Mouse (Mus musculus): ENCODE measurements around the gene Nfx1. TPM values are rescaled to one million over a fixed set of nuclear protein-coding genes. Genes with fewer than 3 reads are reported as not detected.

The Nfx1 gene
- total RNA-seq, 2 experiments from 2014 or later: 46.5 to 51.8 TPM

Other genes starting within 250 kb of the Nfx1 start
- 41.1 and 51.2 TPM in 2 replicates for gene Dnaja1, start 248.8 kb upstream of the Nfx1 start, total RNA-seq (2015; ENCODE audit: low replicate concordance)
- 69.0 and 75.1 TPM in 2 replicates for gene Dnaja1, start 248.8 kb upstream of the Nfx1 start, total RNA-seq (2017; ENCODE audit: low replicate concordance)
- 28.9 and 42.2 TPM in 2 replicates for gene Smu1, start 213.0 kb upstream of the Nfx1 start, total RNA-seq (2015; ENCODE audit: low replicate concordance)
- gene Smu1, start 213.0 kb upstream of the Nfx1 start, total RNA-seq (2017; ENCODE audit: low replicate concordance): 41.5 and 59.0 TPM in 2 replicates
- 49.4 and 49.9 TPM in 2 replicates for gene B4galt1, start 116.9 kb upstream of the Nfx1 start, total RNA-seq (2015; ENCODE audit: low replicate concordance)
- 43.9 and 46.2 TPM in 2 replicates for gene B4galt1, start 116.9 kb upstream of the Nfx1 start, total RNA-seq (2017; ENCODE audit: low replicate concordance)
- not detected in 2 replicates for gene Spink4, start 50.9 kb upstream of the Nfx1 start, total RNA-seq (2015; ENCODE audit: low replicate concordance)
- gene Spink4, start 50.9 kb upstream of the Nfx1 start, total RNA-seq (2017; ENCODE audit: low replicate concordance): not detected in 2 replicates
- gene Bag1, start 22.6 kb upstream of the Nfx1 start, total RNA-seq (2015; ENCODE audit: low replicate concordance): 93.0 and 125 TPM in 2 replicates
- 200 and 234 TPM in 2 replicates for gene Bag1, start 22.6 kb upstream of the Nfx1 start, total RNA-seq (2017; ENCODE audit: low replicate concordance)
- 48.2 and 49.0 TPM in 2 replicates for gene Chmp5, start 22.5 kb upstream of the Nfx1 start, total RNA-seq (2015; ENCODE audit: low replicate concordance)
- 57.5 and 62.0 TPM in 2 replicates for gene Chmp5, start 22.5 kb upstream of the Nfx1 start, total RNA-seq (2017; ENCODE audit: low replicate concordance)
- gene Aqp7, start 77.2 kb downstream of the Nfx1 start, total RNA-seq (2015; ENCODE audit: low replicate concordance): not detected in 2 replicates
- not detected in 2 replicates for gene Aqp7, start 77.2 kb downstream of the Nfx1 start, total RNA-seq (2017; ENCODE audit: low replicate concordance)
- not detected in 2 replicates for gene Aqp3, start 127.3 kb downstream of the Nfx1 start, total RNA-seq (2015; ENCODE audit: low replicate concordance)
- 0.26 TPM in 1 of 2 replicates, not detected in the other for gene Aqp3, start 127.3 kb downstream of the Nfx1 start, total RNA-seq (2017; ENCODE audit: low replicate concordance)
- 3.4 and 4.7 TPM in 2 replicates for gene Nol6, start 153.5 kb downstream of the Nfx1 start, total RNA-seq (2015; ENCODE audit: low replicate concordance)
- gene Nol6, start 153.5 kb downstream of the Nfx1 start, total RNA-seq (2017; ENCODE audit: low replicate concordance): 1.8 and 3.5 TPM in 2 replicates
- 108 and 121 TPM in 2 replicates for gene Ube2r2, start 164.8 kb downstream of the Nfx1 start, total RNA-seq (2015; ENCODE audit: low replicate concordance)
- 64.3 and 82.5 TPM in 2 replicates for gene Ube2r2, start 164.8 kb downstream of the Nfx1 start, total RNA-seq (2017; ENCODE audit: low replicate concordance)